In the genomic region with DNA sequence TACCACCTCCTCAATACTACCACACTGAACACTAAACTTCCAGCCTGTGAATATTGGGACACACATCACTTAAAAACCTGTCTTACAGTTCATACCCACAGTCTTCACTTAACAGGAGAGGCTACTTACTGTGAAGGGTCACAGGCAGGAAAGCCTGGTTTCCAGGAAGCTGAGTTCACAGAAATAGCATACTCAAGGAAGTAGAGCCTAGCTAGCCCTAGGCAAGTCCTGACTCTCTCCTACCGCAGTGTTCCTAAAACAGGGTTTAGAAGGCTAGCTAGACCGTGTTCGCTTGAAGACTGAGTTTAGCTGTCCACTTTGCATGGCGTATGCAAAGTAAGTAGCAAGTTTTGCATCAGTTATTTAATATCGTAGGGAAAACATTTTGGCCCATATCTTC, we compare ENCODE assay signal across 11 mouse cellular contexts. TPM values are rescaled to one million over a fixed set of nuclear protein-coding genes. Genes with fewer than 3 reads are reported as not detected.
DNase-seq lines count a peak whose midpoint lies in the region; ATAC-seq lines count a peak whose summit lies in the region.
"Had no signal": no experiment of that assay in that cellular context is flagged by ENCODE, and none has a peak within 500 bp of the region (broad histone marks: within the 10 kb centered on the region; RNA-seq: fewer than 3 reads in every experiment).

No protein-coding gene starts in this region.

- H3K4me3 ChIP-seq in hindbrain, embryonic 10.5 days, result no peak overlapping the region
- H3K4me3 ChIP-seq in hindbrain, embryonic 13.5 days, result no peak overlapping the region
- H3K4me3 ChIP-seq in lung, embryonic 16.5 days (ENCODE audit: low read length), result no peak overlapping the region
- H3K4me3 ChIP-seq in embryonic facial prominence, embryonic 15.5 days (replicated peaks), result no peak overlapping the region
- no peak overlapping the region for H3K4me3 ChIP-seq in stomach, embryonic 15.5 days (replicated peaks)
- H3K4me3 ChIP-seq: forebrain, embryonic 13.5 days; liver, embryonic 15.5 days had no signal

- H3K4me2 ChIP-seq in hindbrain, embryonic 13.5 days, result no peak overlapping the region
- peak overlapping the region; percentile 31; the same call in 1 of the 2 replicates for H3K4me2 ChIP-seq in lung, embryonic 16.5 days (ENCODE audit: low read depth, low read length)
- H3K4me2 ChIP-seq in embryonic facial prominence, embryonic 15.5 days (replicated peaks), result no peak overlapping the region
- H3K4me2 ChIP-seq in stomach, embryonic 15.5 days, result no peak overlapping the region
- H3K4me2 ChIP-seq: forebrain, embryonic 13.5 days; liver, embryonic 15.5 days had no signal

- H3K27me3 ChIP-seq in hindbrain, embryonic 10.5 days (ENCODE audit: insufficient read depth, poor library complexity, severe bottlenecking), result no peaks in the 10 kb centered on the region
- H3K27me3 ChIP-seq in hindbrain, embryonic 13.5 days, result no peaks in the 10 kb centered on the region
- no peaks in the 10 kb centered on the region for H3K27me3 ChIP-seq in lung, embryonic 16.5 days (ENCODE audit: control insufficient read depth, insufficient read depth, low read depth, low read length)
- no peaks in the 10 kb centered on the region for H3K27me3 ChIP-seq in embryonic facial prominence, embryonic 15.5 days
- H3K27me3 ChIP-seq in stomach, embryonic 15.5 days (replicated peaks), result no peaks in the 10 kb centered on the region
- H3K27me3 ChIP-seq: forebrain, embryonic 13.5 days; liver, embryonic 15.5 days had no signal

- WGBS in hindbrain, embryonic 10.5 days, result 91% methylated on average over 5 of the region's 5 CpGs
- WGBS in hindbrain, embryonic 13.5 days, result 84% methylated on average over 5 of the region's 5 CpGs
- 29% methylated on average over 5 of the region's 5 CpGs for WGBS in lung, embryonic 16.5 days
- WGBS in embryonic facial prominence, embryonic 15.5 days, result 63% methylated on average over 5 of the region's 5 CpGs
- 72% methylated on average over 5 of the region's 5 CpGs for WGBS in stomach, embryonic 15.5 days

- 0 out of 2 replicates have a peak overlapping the region, but pooled peaks have one; percentile 31 for H3K27ac ChIP-seq in hindbrain, embryonic 10.5 days
- no peak overlapping the region for H3K27ac ChIP-seq in hindbrain, embryonic 13.5 days
- peak overlapping the region; percentile 91 for H3K27ac ChIP-seq in lung, embryonic 16.5 days (ENCODE audit: low read length)
- peak overlapping the region; percentile 59 for H3K27ac ChIP-seq in embryonic facial prominence, embryonic 15.5 days (replicated peaks)
- H3K27ac ChIP-seq in stomach, embryonic 15.5 days, result peak overlapping the region; percentile 26; the same call in 1 of the 2 replicates
- H3K27ac ChIP-seq: forebrain, embryonic 13.5 days; liver, embryonic 15.5 days had no signal

- no peak for ATAC-seq in hindbrain, embryonic 13.5 days (ENCODE audit: low FRiP score)
- ATAC-seq in lung, embryonic 16.5 days (ENCODE audit: low read depth), result peak; percentile 30; the same call in 1 of the 2 replicates
- no peak for ATAC-seq in embryonic facial prominence, embryonic 15.5 days (ENCODE audit: insufficient number of reproducible peaks, low FRiP score, low TSS enrichment, low read depth)
- no peak for ATAC-seq in stomach, embryonic 15.5 days (ENCODE audit: insufficient read depth, low FRiP score, low read depth)
- ATAC-seq: forebrain, embryonic 13.5 days; hindbrain, embryonic 16.5 days had no signal

- DNase-seq in hindbrain, embryonic 10.5 days (ENCODE audit: low spot score), result no peak
- DNase-seq in lung, adult 18-20 months, result no peak
- DNase-seq in layer of hippocampus, postnatal 36 days, result no peak
- DNase-seq: midbrain, embryonic 14.5 days had no signal

- no peaks in the 10 kb centered on the region for H3K36me3 ChIP-seq in hindbrain, embryonic 10.5 days
- no peaks in the 10 kb centered on the region for H3K36me3 ChIP-seq in hindbrain, embryonic 13.5 days
- H3K36me3 ChIP-seq in lung, embryonic 16.5 days (ENCODE audit: control insufficient read depth, insufficient read depth, low read length), result no peaks in the 10 kb centered on the region
- no peaks in the 10 kb centered on the region for H3K36me3 ChIP-seq in embryonic facial prominence, embryonic 15.5 days
- no peaks in the 10 kb centered on the region for H3K36me3 ChIP-seq in stomach, embryonic 15.5 days
- H3K36me3 ChIP-seq: liver, embryonic 15.5 days had no signal

- H3K9ac ChIP-seq in hindbrain, embryonic 13.5 days, result no peak overlapping the region
- H3K9ac ChIP-seq in lung, embryonic 16.5 days (ENCODE audit: low read length), result 0 out of 2 replicates have a peak overlapping the region, but pooled peaks have one; percentile 27
- H3K9ac ChIP-seq in embryonic facial prominence, embryonic 15.5 days, result no peak overlapping the region
- no peak overlapping the region for H3K9ac ChIP-seq in stomach, embryonic 15.5 days
- H3K9ac ChIP-seq: forebrain, embryonic 13.5 days; liver, embryonic 15.5 days had no signal

- H3K9me3 ChIP-seq in hindbrain, embryonic 10.5 days, result no peaks in the 10 kb centered on the region
- H3K9me3 ChIP-seq in hindbrain, embryonic 13.5 days, result no peaks in the 10 kb centered on the region
- H3K9me3 ChIP-seq in lung, embryonic 16.5 days (ENCODE audit: control insufficient read depth, low read length), result no peaks in the 10 kb centered on the region
- no peaks in the 10 kb centered on the region for H3K9me3 ChIP-seq in embryonic facial prominence, embryonic 15.5 days (replicated peaks)
- H3K9me3 ChIP-seq in stomach, embryonic 15.5 days, result no peaks in the 10 kb centered on the region
- H3K9me3 ChIP-seq: forebrain, embryonic 13.5 days; liver, embryonic 15.5 days had no signal

- peaks cover 37% of the 10 kb centered on the region for H3K4me1 ChIP-seq in hindbrain, embryonic 10.5 days (replicated peaks)
- peaks cover 9% of the 10 kb centered on the region for H3K4me1 ChIP-seq in hindbrain, embryonic 13.5 days (replicated peaks)
- peaks cover 34% of the 10 kb centered on the region for H3K4me1 ChIP-seq in lung, embryonic 16.5 days (replicated peaks; ENCODE audit: control insufficient read depth, insufficient read depth, low read length)
- peaks cover 15% of the 10 kb centered on the region; the same call in 1 of the 2 replicates for H3K4me1 ChIP-seq in embryonic facial prominence, embryonic 15.5 days
- H3K4me1 ChIP-seq in stomach, embryonic 15.5 days, result peaks cover 22% of the 10 kb centered on the region
- H3K4me1 ChIP-seq: liver, embryonic 15.5 days had no signal

RNA-seq across cellular contexts. Expression of gene Spata13, which starts 41.5 kb away (rescaled TPM):
- 56.7 and 66.0 TPM in 2 replicates for polyA plus RNA-seq in hindbrain, embryonic 10.5 days (2016; fragmentation: Nextera tagmentation; extraction: Ambion mirVana)
- 34.8 and 37.0 TPM in 2 replicates for polyA plus RNA-seq in hindbrain, embryonic 13.5 days (2015; fragmentation: Nextera tagmentation; extraction: Ambion mirVana)
- polyA plus RNA-seq in lung, embryonic 16.5 days (2015; fragmentation: Nextera tagmentation; extraction: Ambion mirVana), result 17.9 and 19.4 TPM in 2 replicates
- polyA plus RNA-seq in embryonic facial prominence, embryonic 15.5 days (2015; fragmentation: Nextera tagmentation; extraction: Ambion mirVana), result 15.3 and 16.1 TPM in 2 replicates
- 21.5 and 28.6 TPM in 2 replicates for polyA plus RNA-seq in stomach, embryonic 15.5 days (2015; fragmentation: Nextera tagmentation; extraction: Ambion mirVana)
- total RNA-seq in layer of hippocampus, postnatal 36 days (2021), result 10 to 100 TPM; 25.6 to 31.8 TPM
